Mouse (Mus musculus) forebrain, postnatal 0 days (tissue): ENCODE results near the gene Itgae. TPM values are rescaled to one million over a fixed set of nuclear protein-coding genes. Genes with fewer than 3 reads are reported as not detected.
"Not testable (repeated sequence)": the region's sequence is repeated elsewhere in the genome, so short reads cannot be mapped to it uniquely, and the experiment has no call there.

ENCODE experiments used
- ATAC-seq: fragments of 200-750 bp; cut with Nextera tagmentation; 2 replicates; pipeline ENCODE4 v1.8.0; 2017; ENCODE audit warnings: mild to moderate bottlenecking, moderate library complexity
- DNase-seq: peaks from one replicate; pipeline ENCODE4 v3.0.0-alpha.2; 2015
- H3K27ac ChIP-seq: fragments of 300-500 bp; sonication (generic); 2 replicates; pipeline ENCODE4 v1.5.1; 2014; ENCODE audit warnings: low read depth, mild to moderate bottlenecking, antibody characterized with exemption, low read length, moderate library complexity, mixed read lengths
- H3K27me3 ChIP-seq: fragments of 300-500 bp; sonication (generic); 2 replicates; pipeline ENCODE4 v1.6.1; 2014; ENCODE audit warnings: mild to moderate bottlenecking, low read length, mixed read lengths; ENCODE audit not compliant: insufficient read depth
- H3K36me3 ChIP-seq: fragments of 300-500 bp; sonication (generic); 2 replicates; pipeline ENCODE4 v1.6.1; 2014; ENCODE audit warnings: mild to moderate bottlenecking, moderate library complexity; ENCODE audit not compliant: insufficient read depth
- H3K4me1 ChIP-seq: fragments of 300-500 bp; sonication (generic); 2 replicates; pipeline ENCODE4 v1.6.1; 2014; ENCODE audit warnings: antibody characterized with exemption; ENCODE audit not compliant: insufficient read depth
- H3K4me2 ChIP-seq: fragments of 300-500 bp; sonication (generic); 2 replicates; pipeline ENCODE4 v1.6.1; 2014; ENCODE audit warnings: low read depth, mild to moderate bottlenecking, moderate library complexity
- H3K4me3 ChIP-seq: fragments of 300-500 bp; sonication (generic); 2 replicates; pipeline ENCODE4 v1.5.1; 2014; ENCODE audit warnings: low read depth, low read length, mixed read lengths
- H3K9ac ChIP-seq: fragments of 300-500 bp; sonication (generic); 2 replicates; pipeline ENCODE4 v1.6.1; 2014; ENCODE audit warnings: mild to moderate bottlenecking
- H3K9me3 ChIP-seq: fragments of 300-500 bp; sonication (generic); 2 replicates; pipeline ENCODE4 v1.6.1; 2016; ENCODE audit warnings: low read length
- CTCF ChIP-seq: sonication (generic); IDR thresholded peaks from 2 replicates; pipeline ENCODE4 v1.5.1; 2016; ENCODE audit warnings: antibody characterized with exemption, control low read depth, low read depth
- WGBS: fragments of 180-500 bp; shearing (Covaris S2); extraction: QIAGEN DNeasy Blood & Tissue Kit; methylation state at CpG from one replicate; pipeline ENCODE4 v1.1.7; 2014; 5-methylcytosine and 5-hydroxymethylcytosine counted together
- polyA plus RNA-seq: library from polyadenylated mRNA; unstranded; fragments of >200 nt; fragmentation: Nextera tagmentation; extraction: Ambion mirVana; gene quantifications from 2 replicates; pipeline ENCODE4 v1.2.1, GENCODE M21; 2015
- total RNA-seq: library from RNA; depleted of rRNA; stranded (reverse); fragments of >200 nt; gene quantifications from 2 replicates; pipeline ENCODE4 v1.2.3, GENCODE M21; 2014

Gene Itgae
- total and polyA plus RNA-seq, 2 experiments from 2014 or later, result 0.21 to 0.24 TPM

DNA sequence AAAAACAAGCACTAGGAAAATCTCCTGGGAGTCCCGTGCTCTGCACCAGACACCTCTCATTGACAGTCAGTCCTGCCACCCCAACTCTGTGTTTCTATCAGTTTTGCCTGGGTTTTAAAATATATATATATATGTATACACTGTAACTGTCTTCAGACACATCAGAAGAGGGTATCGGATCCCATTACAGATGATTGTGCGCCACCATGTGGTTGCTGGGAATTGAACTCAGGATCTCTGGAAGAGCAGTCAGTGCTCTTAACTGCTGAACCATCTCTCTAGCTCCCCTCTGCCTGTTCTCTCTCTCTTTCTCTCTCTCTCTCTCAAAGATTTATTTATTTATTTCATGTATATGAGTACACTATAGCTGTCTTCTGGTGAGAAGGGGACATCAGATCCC is 17.0 kb downstream of the Itgae start:
- H3K27me3 ChIP-seq, H3K9ac ChIP-seq, H3K36me3 ChIP-seq, H3K4me3 ChIP-seq, DNase-seq, ATAC-seq, H3K9me3 ChIP-seq, H3K4me1 ChIP-seq, H3K27ac ChIP-seq, H3K4me2 ChIP-seq: not testable (repeated sequence)
- WGBS, result 42% methylated on average over 3 of the region's 3 CpGs
- peak; percentile 51 for TF ChIP-seq CTCF

DNA sequence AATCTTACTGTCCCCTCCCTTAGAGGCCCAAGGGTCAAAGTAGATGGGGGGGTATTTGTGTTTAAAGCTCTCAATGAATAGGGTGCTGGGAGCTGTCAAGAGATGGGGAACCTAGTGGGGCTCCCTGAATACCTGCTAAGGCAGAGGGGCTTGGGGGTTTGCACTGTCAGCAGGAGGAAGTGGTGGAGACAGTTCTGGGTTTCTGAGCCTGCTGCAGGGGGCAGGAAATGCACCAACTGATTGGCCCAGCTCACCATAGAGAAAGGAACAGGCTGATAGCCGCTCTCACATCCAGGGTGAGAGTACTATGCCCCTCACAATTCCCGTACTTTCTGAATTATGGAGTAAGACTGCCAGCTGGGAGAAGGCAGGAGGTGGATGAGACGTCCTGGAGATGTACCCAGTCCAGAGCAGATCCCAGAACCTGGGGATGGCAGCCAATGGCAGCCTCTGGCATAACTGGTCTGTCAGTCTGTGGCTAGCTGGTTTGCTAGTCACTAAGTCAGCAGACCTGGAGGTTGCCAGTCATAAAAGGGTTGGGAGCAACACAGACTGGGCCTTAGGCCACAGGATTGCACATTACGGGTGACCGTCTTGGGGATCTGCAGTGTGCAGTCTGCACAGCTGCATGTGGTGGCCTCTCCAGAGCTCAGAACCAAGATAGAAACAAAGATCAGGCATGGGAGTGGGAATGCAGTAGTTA is 18.0 kb downstream of the Itgae start:
- 74% methylated on average over 5 of the region's 5 CpGs for WGBS
- Histone ChIP-seq H3K4me1 (no peaks in the 10 kb centered on the region), H3K36me3 (no peaks in the 10 kb centered on the region), H3K4me3 (no peak overlapping the region), H3K27ac (no peak overlapping the region), H3K27me3 (no peaks in the 10 kb centered on the region), H3K9ac (no peak overlapping the region), H3K9me3 (no peaks in the 10 kb centered on the region), H3K4me2 (no peak overlapping the region)
- no peak for ATAC-seq
- DNase-seq, result no peak
- TF ChIP-seq CTCF, result no peak

DNA sequence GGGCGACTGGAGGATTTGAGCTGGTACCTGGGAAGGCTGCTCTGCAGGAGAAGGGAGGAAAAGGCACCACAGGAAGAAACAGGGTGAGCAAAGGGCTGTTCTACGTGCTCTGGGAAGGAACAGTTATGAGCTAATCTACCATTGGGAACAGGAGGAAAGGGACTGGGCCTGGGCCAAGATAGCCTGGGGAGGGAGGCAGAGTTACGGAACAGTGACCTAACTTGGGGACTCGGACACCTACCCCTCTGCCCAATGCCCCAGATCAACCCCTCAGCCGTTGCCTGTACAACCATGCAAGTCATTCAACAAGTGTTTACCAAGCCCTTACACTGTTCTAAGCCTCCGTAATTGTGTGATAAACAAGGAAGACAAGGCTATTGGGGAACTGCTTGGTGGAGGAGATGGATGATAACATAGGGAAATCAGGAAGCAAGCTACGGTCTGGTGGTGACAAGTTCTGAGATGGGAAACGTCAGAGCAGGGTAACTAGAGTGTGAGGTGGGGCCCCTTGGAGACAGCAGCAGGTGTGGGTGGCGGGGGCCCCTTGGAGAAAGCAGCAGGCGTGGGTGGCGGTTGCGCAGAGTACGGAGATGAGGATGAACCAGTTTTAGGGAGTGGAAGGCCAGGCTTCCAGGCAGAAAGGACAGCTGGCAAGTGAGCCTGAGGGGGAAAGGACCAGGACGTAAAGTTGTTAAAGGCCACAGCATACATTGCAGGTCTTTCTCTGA is 18.7 kb downstream of the Itgae start:
- no peak for DNase-seq
- WGBS, result 81% methylated on average over 14 of the region's 14 CpGs
- H3K4me1 ChIP-seq, result no peaks in the 10 kb centered on the region
- no peak for TF ChIP-seq CTCF
- no peaks in the 10 kb centered on the region for H3K27me3 ChIP-seq
- no peaks in the 10 kb centered on the region for H3K36me3 ChIP-seq
- no peak overlapping the region for H3K4me3 ChIP-seq
- ATAC-seq, result no peak
- no peak overlapping the region for H3K4me2 ChIP-seq
- H3K9me3 ChIP-seq, result no peaks in the 10 kb centered on the region
- no peak overlapping the region for H3K9ac ChIP-seq
- H3K27ac ChIP-seq, result no peak overlapping the region

DNA sequence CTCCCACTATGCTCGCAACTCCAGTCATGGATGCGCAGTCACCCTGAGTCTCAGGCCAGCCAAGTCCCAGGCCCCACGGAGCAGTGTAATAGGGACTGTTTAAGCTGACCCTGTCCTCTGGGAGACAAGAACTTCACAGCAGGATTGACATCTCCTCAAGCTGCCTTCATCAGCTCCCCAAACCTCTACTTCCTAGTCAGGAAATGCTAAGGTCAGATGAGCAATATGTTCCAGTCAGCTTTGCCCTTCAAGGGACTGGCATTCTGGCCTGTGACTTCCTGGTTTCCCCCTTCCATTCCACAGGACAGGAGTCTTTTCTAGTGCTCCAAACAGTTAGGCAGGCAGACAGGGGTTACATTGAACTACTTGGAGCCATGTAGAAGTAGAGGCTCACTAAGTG is 19.6 kb downstream of the Itgae start:
- ATAC-seq (no peak), DNase-seq (no peak)
- 78% methylated on average over 3 of the region's 3 CpGs for WGBS
- Histone ChIP-seq H3K36me3 (no peaks in the 10 kb centered on the region), H3K27ac (no peak overlapping the region), H3K4me2 (no peak overlapping the region), H3K4me3 (no peak overlapping the region), H3K4me1 (no peaks in the 10 kb centered on the region), H3K9ac (no peak overlapping the region), H3K27me3 (no peaks in the 10 kb centered on the region), H3K9me3 (no peaks in the 10 kb centered on the region)
- no peak for TF ChIP-seq CTCF

DNA sequence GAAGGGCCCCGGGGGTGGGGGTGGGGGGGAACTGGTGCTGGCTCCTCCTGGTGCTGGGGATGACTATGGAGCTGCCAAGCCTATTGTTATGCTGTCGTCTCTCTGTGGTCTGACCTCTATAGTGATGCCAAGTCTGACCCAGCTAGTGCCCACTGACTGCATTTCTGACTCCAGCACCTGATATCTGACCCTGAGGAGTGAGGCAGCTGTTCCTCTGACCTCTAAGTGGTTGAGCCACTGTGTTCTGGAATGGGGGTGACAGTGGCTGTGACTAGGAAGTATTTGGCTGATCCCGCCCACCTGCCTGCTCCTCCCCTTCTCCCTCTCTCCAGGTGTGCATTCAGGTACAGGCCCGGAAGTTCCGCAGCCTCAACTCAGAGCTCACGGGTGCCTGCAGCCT is 21.0 kb downstream of the Itgae start:
- H3K36me3 ChIP-seq, result no peaks in the 10 kb centered on the region
- no peak for ATAC-seq
- H3K9ac ChIP-seq, result no peak overlapping the region
- no peak overlapping the region for H3K27ac ChIP-seq
- no peaks in the 10 kb centered on the region for H3K27me3 ChIP-seq
- H3K4me3 ChIP-seq, result no peak overlapping the region
- DNase-seq, result no peak
- TF ChIP-seq CTCF, result no peak
- no peaks in the 10 kb centered on the region for H3K9me3 ChIP-seq
- no peaks in the 10 kb centered on the region for H3K4me1 ChIP-seq
- 61% methylated on average over 6 of the region's 6 CpGs for WGBS
- no peak overlapping the region for H3K4me2 ChIP-seq

DNA sequence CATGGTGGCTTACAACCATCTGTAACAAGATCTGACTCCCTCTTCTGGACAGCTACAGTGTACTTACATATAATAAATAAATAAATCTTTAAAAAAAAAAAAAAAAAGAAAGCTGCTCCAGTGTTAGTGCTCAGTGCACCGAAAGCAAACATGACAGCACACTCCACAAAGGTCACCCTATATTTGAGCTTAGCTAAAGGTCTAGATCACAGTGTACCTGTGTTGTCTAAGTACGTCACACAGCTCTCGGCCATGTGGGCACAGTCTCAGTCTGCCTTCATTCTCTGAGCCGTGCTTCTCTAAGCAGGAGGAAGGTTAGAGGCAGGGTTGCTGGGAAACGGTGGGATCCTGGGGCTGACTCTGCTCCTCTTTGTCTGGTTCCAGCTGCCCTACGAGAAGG is 36.1 kb downstream of the Itgae start:
- no peak for ATAC-seq
- H3K4me3 ChIP-seq, result no peak overlapping the region
- no peak for DNase-seq
- H3K9ac ChIP-seq, result no peak overlapping the region
- no peak overlapping the region for H3K27ac ChIP-seq
- no peaks in the 10 kb centered on the region for H3K9me3 ChIP-seq
- H3K4me2 ChIP-seq, result no peak overlapping the region
- no peaks in the 10 kb centered on the region for H3K36me3 ChIP-seq
- 87% methylated on average over 6 of the region's 6 CpGs for WGBS
- no peaks in the 10 kb centered on the region for H3K27me3 ChIP-seq
- H3K4me1 ChIP-seq, result no peaks in the 10 kb centered on the region
- no peak for TF ChIP-seq CTCF

DNA sequence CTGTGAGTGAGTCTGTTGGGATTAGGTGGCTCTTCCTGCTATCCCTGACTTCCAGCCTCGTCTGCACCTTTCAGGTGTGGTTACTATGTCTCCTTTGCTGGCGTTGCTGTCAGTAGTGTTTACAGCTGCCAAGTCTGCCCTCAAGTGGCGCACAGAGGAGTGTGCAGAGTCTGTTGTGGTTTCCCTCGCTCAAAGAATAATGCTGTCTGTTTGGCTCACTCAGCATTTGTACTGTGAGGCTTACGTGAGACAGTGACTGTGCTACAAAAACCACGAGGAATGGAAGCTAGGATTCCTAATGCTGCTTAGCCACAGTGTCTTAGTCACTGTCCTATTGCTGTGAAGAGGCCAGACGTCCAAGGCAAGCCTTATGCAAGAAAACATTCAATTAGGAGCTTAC is 40.6 kb downstream of the Itgae start:
- ATAC-seq (no peak; the same call in 1 of the 2 replicates), DNase-seq (no peak)
- Histone ChIP-seq H3K4me2 (no peak overlapping the region), H3K4me1 (no peaks in the 10 kb centered on the region), H3K36me3 (no peaks in the 10 kb centered on the region), H3K27me3 (no peaks in the 10 kb centered on the region), H3K27ac (no peak overlapping the region), H3K9ac (no peak overlapping the region), H3K4me3 (no peak overlapping the region), H3K9me3 (no peaks in the 10 kb centered on the region)
- WGBS, result 82% methylated on average over 7 of the region's 7 CpGs
- peak; percentile 34 for TF ChIP-seq CTCF
